Comparison of ENCODE assay signal across 8 mouse cellular contexts in the genomic region with DNA sequence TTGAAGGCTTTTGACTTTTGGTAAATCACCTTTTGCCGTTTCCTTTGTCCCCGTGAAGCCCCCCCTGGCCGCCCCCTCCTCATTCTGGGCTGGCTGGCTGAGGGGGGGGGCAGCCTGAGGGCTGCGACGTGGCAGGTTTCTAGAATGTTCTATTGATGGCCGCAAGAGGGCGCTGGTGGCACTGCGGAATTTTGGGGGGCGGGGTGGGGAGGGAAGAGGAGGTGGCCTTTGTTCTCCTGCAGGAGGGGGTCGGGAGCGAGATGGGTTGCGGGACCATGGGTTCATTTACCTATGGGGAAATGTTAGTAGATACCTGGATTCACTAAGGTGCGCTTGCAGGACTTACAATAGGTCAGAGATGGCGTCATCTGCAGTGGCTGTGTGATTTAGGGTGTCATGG. TPM values are rescaled to one million over a fixed set of nuclear protein-coding genes. Genes with fewer than 3 reads are reported as not detected.
A peak's percentile ranks its signal among the peaks of the same experiment; 100 is the strongest.
DNase-seq lines count a peak whose midpoint lies in the region; ATAC-seq and TF ChIP-seq lines count a peak whose summit lies in the region.

No protein-coding gene starts in this region.

- H3K4me1 ChIP-seq in heart, embryonic 16.5 days (ENCODE audit: control insufficient read depth, insufficient read depth, low read length), result no peaks in the 10 kb centered on the region
- no peaks in the 10 kb centered on the region for H3K4me1 ChIP-seq in hindbrain, postnatal 0 days (ENCODE audit: insufficient read depth, low read length)
- peaks cover 2% of the 10 kb centered on the region; the same call in 1 of the 2 replicates for H3K4me1 ChIP-seq in midbrain, embryonic 16.5 days (ENCODE audit: control insufficient read depth, insufficient read depth, low read length)

- no peaks in the 10 kb centered on the region for H3K27me3 ChIP-seq in heart, embryonic 16.5 days (ENCODE audit: control insufficient read depth, insufficient read depth, low read length)
- H3K27me3 ChIP-seq in hindbrain, postnatal 0 days (ENCODE audit: insufficient read depth, low read length), result no peaks in the 10 kb centered on the region
- no peaks in the 10 kb centered on the region for H3K27me3 ChIP-seq in midbrain, embryonic 16.5 days (ENCODE audit: control insufficient read depth, insufficient read depth, low read depth, low read length)

- peak; percentile 68 for TF ChIP-seq CTCF in hindbrain, postnatal 0 days (IDR thresholded peaks at IDR 0.05; ENCODE audit: low read depth)

- peaks cover 2% of the 10 kb centered on the region; the same call in 1 of the 2 replicates for H3K36me3 ChIP-seq in heart, embryonic 16.5 days (ENCODE audit: control insufficient read depth, insufficient read depth)
- no peaks in the 10 kb centered on the region for H3K36me3 ChIP-seq in hindbrain, postnatal 0 days (ENCODE audit: insufficient read depth, low read length)
- H3K36me3 ChIP-seq in midbrain, embryonic 16.5 days (ENCODE audit: control insufficient read depth, insufficient read depth, low read length), result peaks cover 7% of the 10 kb centered on the region

- peak overlapping the region; percentile 65 for H3K4me2 ChIP-seq in heart, embryonic 16.5 days (ENCODE audit: low read depth, low read length)
- peak overlapping the region; percentile 37 for H3K4me2 ChIP-seq in hindbrain, postnatal 0 days (ENCODE audit: low read depth, low read length)
- peak overlapping the region; percentile 10; the same call in 1 of the 2 replicates for H3K4me2 ChIP-seq in midbrain, embryonic 16.5 days (ENCODE audit: low read length)

- ATAC-seq in heart, embryonic 16.5 days (replicated peaks; ENCODE audit: extremely low read depth, insufficient read depth, low FRiP score), result no peak
- no peak for ATAC-seq in hindbrain, postnatal 0 days
- ATAC-seq in midbrain, embryonic 16.5 days, result no peak
- no peak for ATAC-seq in megakaryocyte-erythroid progenitor cell, adult 5-6 weeks (replicated peaks; ENCODE audit: low FRiP score, low TSS enrichment, poor library complexity, severe bottlenecking)

- H3K4me3 ChIP-seq in heart, embryonic 16.5 days (ENCODE audit: low read length), result peak overlapping the region; percentile 52
- H3K4me3 ChIP-seq in hindbrain, postnatal 0 days (ENCODE audit: low read length), result peak overlapping the region; percentile 47
- H3K4me3 ChIP-seq in midbrain, embryonic 16.5 days (ENCODE audit: low read depth, low read length), result peak overlapping the region; percentile 59

- peak overlapping the region; percentile 58; the same call in 1 of the 2 replicates for H3K9ac ChIP-seq in heart, embryonic 16.5 days (ENCODE audit: low read length)
- H3K9ac ChIP-seq in hindbrain, postnatal 0 days (replicated peaks; ENCODE audit: low read length), result peak overlapping the region; percentile 73
- peak overlapping the region; percentile 86 for H3K9ac ChIP-seq in midbrain, embryonic 16.5 days (ENCODE audit: low read depth, low read length)

- DNase-seq in heart, adult 9 months (ENCODE audit: low spot score in 2 of 2), result no peak
- peak; percentile 18 for DNase-seq in Muller cell, postnatal 12 days (ENCODE audit: inconsistent ontology term)
- peak; percentile 73 to 75 for DNase-seq in cerebellum, postnatal 14 days
- peak; percentile 69 for DNase-seq in hindbrain, postnatal 0 days (ENCODE audit: low spot score)
- no peak for DNase-seq in ovary, postnatal 14 days (ENCODE audit: low spot score)

- WGBS in heart, embryonic 16.5 days, result 40% methylated on average over 14 of the region's 14 CpGs
- 45% methylated on average over 14 of the region's 14 CpGs for WGBS in hindbrain, postnatal 0 days
- 45% methylated on average over 14 of the region's 14 CpGs for WGBS in midbrain, embryonic 16.5 days

- H3K9me3 ChIP-seq in heart, embryonic 16.5 days (replicated peaks; ENCODE audit: control insufficient read depth, low read length), result peaks cover 45% of the 10 kb centered on the region
- H3K9me3 ChIP-seq in hindbrain, postnatal 0 days (ENCODE audit: low read length), result peaks cover 6% of the 10 kb centered on the region; the same call in 1 of the 2 replicates
- H3K9me3 ChIP-seq in midbrain, embryonic 16.5 days (replicated peaks; ENCODE audit: control insufficient read depth, low read length, poor library complexity, severe bottlenecking), result peaks cover 10% of the 10 kb centered on the region

- no peak overlapping the region for H3K27ac ChIP-seq in heart, embryonic 16.5 days (ENCODE audit: low read length)
- H3K27ac ChIP-seq in hindbrain, postnatal 0 days, result peak overlapping the region; percentile 87
- H3K27ac ChIP-seq in midbrain, embryonic 16.5 days (ENCODE audit: low read length), result peak overlapping the region; percentile 90

RNA-seq across cellular contexts. Expression of gene Rtl1, which starts 58.1 kb away (rescaled TPM):
- polyA plus RNA-seq in heart, embryonic 16.5 days (2015; fragmentation: Nextera tagmentation; extraction: Ambion mirVana), result 0.49 and 0.57 TPM in 2 replicates
- total RNA-seq in hindbrain, postnatal 0 days (2014; rRNA removed), result 1.4 and 1.9 TPM in 2 replicates
- 0.81 and 1.3 TPM in 2 replicates for polyA plus RNA-seq in hindbrain, postnatal 0 days (2015; fragmentation: Nextera tagmentation; extraction: Ambion mirVana)
- 2.0 and 2.2 TPM in 2 replicates for polyA plus RNA-seq in midbrain, embryonic 16.5 days (2015; fragmentation: Nextera tagmentation; extraction: Ambion mirVana)
- total RNA-seq in megakaryocyte-erythroid progenitor cell, adult 5-6 weeks (2014; fragmentation: Nextera tagmentation), result not detected in 2 replicates
- not detected in 2 replicates for total RNA-seq in megakaryocyte-erythroid progenitor cell, adult 5-6 weeks (2017)

Comparison
In these comparisons a context has a peak if more than half of its experiments do, and no peak if none do; other contexts are left out.
1. H3K4me2 ChIP-seq: peak in every context shown above with its lines; median percentile 65 in heart, embryonic 16.5 days; 37 in hindbrain, postnatal 0 days; 10 in midbrain, embryonic 16.5 days.
2. DNase-seq: peak in Muller cell, postnatal 12 days (single experiment), cerebellum, postnatal 14 days (2 of 2) and hindbrain, postnatal 0 days (single experiment); none in heart, adult 9 months (0 of 2) and ovary, postnatal 14 days (single experiment).
3. Peak in every context shown above with its lines, with median percentiles within 50 percentile points of each other: H3K4me3 ChIP-seq and H3K9ac ChIP-seq.